Mouse (Mus musculus): ENCODE data around the gene Tbc1d14.

The Tbc1d14 gene

GRCm38 (mm10) chr5:36461231-36461630 lies 131.8 kb downstream of the Tbc1d14 start:
- DNase-seq (ENCODE audit: low spot score), result no peak

GRCm38 (mm10) chr5:36460712-36461111 lies 132.4 kb downstream of the Tbc1d14 start:
- DNase-seq (ENCODE audit: low spot score), result no peak

- DNase-seq (ENCODE audit: low spot score), result no peak
Measured at GRCm38 (mm10) chr5:36458926-36459325, 134.2 kb downstream of the Tbc1d14 start.

GRCm38 (mm10) chr5:36457706-36458105 lies 135.4 kb downstream of the Tbc1d14 start:
- peak; percentile 35 for DNase-seq (ENCODE audit: low spot score)

GRCm38 (mm10) chr5:36452821-36453220 lies 140.3 kb downstream of the Tbc1d14 start:
- DNase-seq (ENCODE audit: low spot score), result no peak

- no peak for DNase-seq (ENCODE audit: low spot score)
Measured at GRCm38 (mm10) chr5:36451872-36452389, 141.1 kb downstream of the Tbc1d14 start.

- peak; percentile 26 for DNase-seq (ENCODE audit: low spot score)
Measured at GRCm38 (mm10) chr5:36451119-36451518, 142.0 kb downstream of the Tbc1d14 start.

- DNase-seq (ENCODE audit: low spot score), result no peak
Measured at GRCm38 (mm10) chr5:36449710-36450358, 143.2 kb downstream of the Tbc1d14 start.

GRCm38 (mm10) chr5:36447872-36448271 lies 145.2 kb downstream of the Tbc1d14 start:
- DNase-seq (ENCODE audit: low spot score), result no peak

- DNase-seq (ENCODE audit: low spot score), result no peak
Measured at GRCm38 (mm10) chr5:36446166-36446890, 146.7 kb downstream of the Tbc1d14 start.

GRCm38 (mm10) chr5:36445028-36445427 lies 148.0 kb downstream of the Tbc1d14 start:
- peak; percentile 20 for DNase-seq (ENCODE audit: low spot score)

- DNase-seq (ENCODE audit: low spot score), result no peak
Measured at GRCm38 (mm10) chr5:36444611-36445010, 148.5 kb downstream of the Tbc1d14 start.

GRCm38 (mm10) chr5:36440741-36441140 lies 152.3 kb downstream of the Tbc1d14 start:
- DNase-seq (ENCODE audit: low spot score), result no peak

Measured in ovary, postnatal 36 days (tissue).